Mouse (Mus musculus): ENCODE measurements around the gene Bcl7a.

GRCm38 (mm10) chr5:123320136-123320535 lies 23.5 kb upstream of the Bcl7a start:
- TF ChIP-seq POLR2A (IDR thresholded peaks at IDR 0.05; ENCODE audit: insufficient read depth, low read depth, low read length) (no peak), EP300 (IDR thresholded peaks at IDR 0.05; ENCODE audit: insufficient read depth, low read depth, low read length) (no peak), CTCF (IDR thresholded peaks at IDR 0.05) (peak; percentile 24; the same call in 1 of the 2 replicates)
